Mouse (Mus musculus): Measurements from ENCODE around the gene Osm.

- TF ChIP-seq EP300 (IDR thresholded peaks at IDR 0.05; ENCODE audit: low read length) (no peak), MEF2A (IDR thresholded peaks at IDR 0.05; ENCODE audit: borderline replicate concordance, low read depth, low read length) (no peak), MAFK (IDR thresholded peaks at IDR 0.05; ENCODE audit: insufficient replicate concordance, low read length) (no peak), ZKSCAN1 (IDR thresholded peaks at IDR 0.05; ENCODE audit: borderline replicate concordance, low read depth, low read length) (no peak), ZMIZ1 (IDR thresholded peaks at IDR 0.05; ENCODE audit: low read depth, low read length) (no peak), RAD21 (IDR thresholded peaks at IDR 0.05; ENCODE audit: low read depth, low read length) (no peak), POLR2A (IDR thresholded peaks at IDR 0.05; ENCODE audit: low read depth, low read length) (no peak)
Measured at GRCm38 (mm10) chr11:4197691-4198090, 38.5 kb upstream of the Osm start.
